Mouse (Mus musculus) E14TG2a.4 (cell line): ENCODE data around the gene Jhy.

Experiments
- CTCF ChIP-seq: conservative IDR thresholded peaks from 2 replicates; pipeline ENCODE4 v1.5.1; 2014; ENCODE audit warnings: low read length
- NANOG ChIP-seq: IDR thresholded peaks from 2 replicates; pipeline ENCODE4 v1.6.1; 2014; ENCODE audit warnings: borderline replicate concordance, low read length, mixed read lengths
- POU5F1 ChIP-seq: IDR thresholded peaks from 2 replicates; pipeline ENCODE4 v1.6.1; 2014; ENCODE audit warnings: low read length, borderline replicate concordance

DNA sequence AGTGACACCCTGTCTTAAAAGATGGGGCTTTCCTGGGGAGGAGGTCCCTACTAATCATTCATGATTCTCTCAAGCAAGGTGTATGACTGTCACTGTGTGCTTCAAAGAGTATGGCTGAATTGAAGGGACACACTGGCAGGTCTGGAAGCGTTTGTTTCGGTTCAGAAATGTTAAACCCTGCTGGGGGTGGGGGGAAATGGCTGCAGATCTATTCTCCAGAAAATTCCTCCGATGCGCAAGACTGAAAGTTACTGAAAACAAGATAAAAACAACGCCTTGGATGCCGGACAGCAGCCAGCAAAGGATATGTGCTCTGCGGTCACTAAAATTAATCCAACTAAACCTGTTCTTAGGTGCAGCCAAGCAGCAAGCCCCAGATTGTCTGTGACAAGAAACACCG, 55.5 kb downstream of the Jhy start:
- TF ChIP-seq CTCF: no peak
- no peak for TF ChIP-seq NANOG
- no peak for TF ChIP-seq POU5F1
